Mouse (Mus musculus): ENCODE results near the gene Rab38. TPM values are rescaled to one million over a fixed set of nuclear protein-coding genes. Genes with fewer than 3 reads are reported as not detected.
A peak's percentile ranks its signal among the peaks of the same experiment; 100 is the strongest.

Gene Rab38
- 42.5 and 46.8 TPM in 2 replicates for polyA plus RNA-seq (2015; fragmentation: Nextera tagmentation; extraction: Ambion mirVana)

DNA sequence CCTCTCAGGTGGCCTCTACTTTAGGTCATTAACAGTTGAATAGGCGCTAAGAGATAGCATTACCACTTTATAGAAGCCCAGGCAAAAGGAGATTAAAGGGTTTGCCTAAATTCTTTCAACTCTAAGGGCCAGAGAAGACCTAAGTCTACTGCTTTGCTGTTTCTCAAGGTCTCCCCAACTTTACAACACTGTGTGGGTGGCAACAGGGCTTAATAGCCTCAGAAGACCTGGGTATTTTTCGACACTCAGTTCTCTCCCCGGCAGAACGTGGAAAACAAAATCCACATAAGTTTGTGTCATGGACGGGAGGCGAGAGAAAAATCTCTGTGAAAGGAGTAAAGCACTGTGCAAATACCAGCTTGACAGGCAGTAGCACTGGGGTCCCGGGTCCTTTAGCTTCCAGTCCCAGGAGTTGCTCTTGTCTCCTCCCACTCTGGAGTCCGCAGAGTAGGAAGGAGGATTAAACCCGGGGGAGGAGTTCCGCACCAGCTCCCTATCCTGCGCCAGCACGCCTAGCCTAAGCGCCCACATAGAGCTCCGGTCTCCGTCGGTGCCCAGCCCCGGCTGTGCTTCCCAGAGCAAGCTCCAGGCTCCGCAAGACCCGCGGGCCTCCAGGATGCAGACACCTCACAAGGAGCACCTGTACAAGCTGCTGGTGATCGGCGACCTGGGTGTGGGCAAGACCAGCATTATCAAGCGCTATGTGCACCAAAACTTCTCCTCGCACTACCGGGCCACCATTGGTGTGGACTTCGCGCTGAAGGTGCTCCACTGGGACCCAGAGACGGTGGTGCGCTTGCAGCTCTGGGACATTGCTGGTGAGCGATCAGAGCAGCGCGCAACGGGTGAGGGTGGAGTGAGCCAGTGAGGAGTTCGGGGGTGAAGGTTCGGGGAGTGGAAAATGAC, at the start of gene Rab38:
TSS of gene Rab38 (plus strand) at position 488 of the 906 bp plus-strand sequence.
- peak within 1 kb of the TSS; percentile 48 for H3K9ac ChIP-seq
- H3K4me2 ChIP-seq (replicated peaks), result peak within 1 kb of the TSS; percentile 88
- WGBS, result 2% methylated on average over 35 of the region's 35 CpGs
- H3K36me3 ChIP-seq, result no peaks in the 10 kb centered on the region
- H3K9me3 ChIP-seq (replicated peaks), result no peaks in the 10 kb centered on the region
- peak; percentile 95 for ATAC-seq (ENCODE audit: insufficient number of reproducible peaks, low FRiP score, low TSS enrichment, low read depth)
- 0 out of 2 replicates have a peak, but pooled peaks cover 3% of the 10 kb centered on the region for H3K4me1 ChIP-seq
- H3K4me3 ChIP-seq (replicated peaks), result peak within 1 kb of the TSS; percentile 60
- no peaks in the 10 kb centered on the region for H3K27me3 ChIP-seq
- H3K27ac ChIP-seq (replicated peaks), result peak within 1 kb of the TSS; percentile 60

- no peak overlapping the region for H3K4me2 ChIP-seq (replicated peaks)
Measured at GRCm38 (mm10) chr7:88394568-88394967, 35.5 kb upstream of the Rab38 start.

DNA sequence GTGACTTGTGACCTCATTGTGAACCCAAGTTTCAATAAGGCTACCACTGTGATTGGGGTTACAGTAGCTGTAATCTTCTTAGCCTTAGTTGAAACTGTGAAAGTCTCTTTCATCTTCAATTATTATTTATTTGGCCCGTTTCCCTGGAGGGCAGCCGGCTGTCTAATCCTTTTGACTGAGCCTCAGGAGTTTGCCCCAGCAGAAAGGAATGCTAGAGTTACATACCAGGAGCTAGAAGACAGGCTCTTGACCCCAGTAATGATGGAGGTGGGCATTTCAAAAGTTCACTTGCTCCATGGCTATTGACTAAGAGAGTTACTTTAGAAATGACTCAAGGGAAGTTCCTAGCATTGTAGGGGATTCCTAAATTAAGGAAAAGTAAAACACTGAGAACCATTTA, 34.3 kb upstream of the Rab38 start:
- Histone ChIP-seq H3K36me3 (no peaks in the 10 kb centered on the region), H3K27me3 (no peaks in the 10 kb centered on the region), H3K4me1 (no peaks in the 10 kb centered on the region), H3K4me2 (replicated peaks) (no peak overlapping the region), H3K27ac (replicated peaks) (no peak overlapping the region), H3K9me3 (replicated peaks) (no peaks in the 10 kb centered on the region; the same call in 1 of the 2 replicates), H3K4me3 (replicated peaks) (no peak overlapping the region), H3K9ac (no peak overlapping the region)
- ATAC-seq (ENCODE audit: insufficient number of reproducible peaks, low FRiP score, low TSS enrichment, low read depth), result no peak
- 43% methylated on average over 2 of the region's 2 CpGs for WGBS

More at GRCm38 (mm10) chr7:88394568-88394967, 35.5 kb upstream of the Rab38 start:
- Histone ChIP-seq H3K27ac (replicated peaks) (no peak overlapping the region), H3K27me3 (no peaks in the 10 kb centered on the region), H3K36me3 (no peaks in the 10 kb centered on the region), H3K4me1 (no peaks in the 10 kb centered on the region), H3K4me3 (replicated peaks) (no peak overlapping the region), H3K9me3 (replicated peaks) (no peaks in the 10 kb centered on the region; the same call in 1 of the 2 replicates), H3K9ac (no peak overlapping the region)
- 56% methylated on average over 1 of the region's 1 CpGs for WGBS
- no peak for ATAC-seq (ENCODE audit: insufficient number of reproducible peaks, low FRiP score, low TSS enrichment, low read depth)

DNA sequence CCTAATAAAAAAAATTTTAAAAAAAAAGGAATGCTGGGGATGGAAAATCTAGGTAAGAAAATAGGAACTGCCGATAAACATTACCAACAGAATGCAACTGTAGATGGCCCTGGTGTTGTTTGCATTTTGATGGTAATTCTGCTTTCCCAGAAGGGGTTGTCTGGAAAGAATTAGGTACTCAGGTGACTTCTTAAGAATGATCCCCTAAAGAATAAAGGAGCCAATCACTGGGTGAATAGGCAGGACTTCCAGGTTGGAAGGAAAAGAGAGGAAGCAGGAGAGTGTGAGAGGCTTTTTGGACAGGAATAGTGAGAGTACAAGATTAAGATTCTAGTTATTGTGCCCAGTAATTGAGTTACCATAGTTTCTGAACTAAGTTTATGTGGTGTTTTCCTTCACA, 24.8 kb upstream of the Rab38 start:
- no peak overlapping the region for H3K9ac ChIP-seq
- no peaks in the 10 kb centered on the region for H3K36me3 ChIP-seq
- H3K27ac ChIP-seq (replicated peaks), result no peak overlapping the region
- no peak for ATAC-seq (ENCODE audit: insufficient number of reproducible peaks, low FRiP score, low TSS enrichment, low read depth)
- H3K9me3 ChIP-seq (replicated peaks), result no peaks in the 10 kb centered on the region
- H3K4me2 ChIP-seq (replicated peaks), result no peak overlapping the region
- 91% methylated on average over 1 of the region's 1 CpGs for WGBS
- H3K4me3 ChIP-seq (replicated peaks), result no peak overlapping the region
- H3K4me1 ChIP-seq, result no peaks in the 10 kb centered on the region
- H3K27me3 ChIP-seq, result no peaks in the 10 kb centered on the region

GRCm38 (mm10) chr7:88406466-88406865, 23.6 kb upstream of the Rab38 start:
- no peaks in the 10 kb centered on the region for H3K4me1 ChIP-seq
- no peak for ATAC-seq (ENCODE audit: insufficient number of reproducible peaks, low FRiP score, low TSS enrichment, low read depth)
- 83% methylated on average over 2 of the region's 2 CpGs for WGBS
- no peaks in the 10 kb centered on the region for H3K9me3 ChIP-seq (replicated peaks)
- no peak overlapping the region for H3K4me3 ChIP-seq (replicated peaks)
- H3K36me3 ChIP-seq, result no peaks in the 10 kb centered on the region
- H3K4me2 ChIP-seq (replicated peaks), result no peak overlapping the region
- H3K27me3 ChIP-seq, result no peaks in the 10 kb centered on the region
- H3K9ac ChIP-seq, result no peak overlapping the region
- H3K27ac ChIP-seq (replicated peaks), result no peak overlapping the region

GRCm38 (mm10) chr7:88421821-88422220, 8.3 kb upstream of the Rab38 start:
- no peaks in the 10 kb centered on the region for H3K36me3 ChIP-seq
- ATAC-seq (ENCODE audit: insufficient number of reproducible peaks, low FRiP score, low TSS enrichment, low read depth), result no peak
- H3K9ac ChIP-seq, result no peak overlapping the region
- H3K4me1 ChIP-seq, result no peaks in the 10 kb centered on the region
- no peak overlapping the region for H3K27ac ChIP-seq (replicated peaks)
- no peak overlapping the region for H3K4me2 ChIP-seq (replicated peaks)
- H3K9me3 ChIP-seq (replicated peaks), result no peaks in the 10 kb centered on the region
- no peaks in the 10 kb centered on the region for H3K27me3 ChIP-seq
- H3K4me3 ChIP-seq (replicated peaks), result no peak overlapping the region

DNA sequence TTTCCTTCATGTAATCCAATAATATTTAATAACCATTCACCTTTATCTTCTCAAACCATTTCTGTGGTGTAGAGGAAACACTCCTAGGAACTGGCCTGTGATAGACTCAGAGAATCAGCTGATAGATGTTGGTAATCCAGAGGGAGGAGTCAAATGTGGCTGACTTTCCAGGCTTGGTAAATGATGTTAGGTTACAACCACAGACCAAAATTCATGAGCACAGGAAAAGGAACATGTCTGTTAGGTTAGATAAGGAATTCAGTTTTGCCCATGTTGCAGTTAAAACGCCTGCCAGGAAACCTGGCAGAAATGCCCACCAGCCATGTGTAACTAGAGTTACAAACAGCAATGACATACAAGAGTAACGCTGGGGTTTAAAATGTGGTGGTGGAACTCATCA, 6.2 kb upstream of the Rab38 start:
- no peak overlapping the region for H3K27ac ChIP-seq (replicated peaks)
- no peak overlapping the region for H3K4me2 ChIP-seq (replicated peaks)
- no peak for ATAC-seq (ENCODE audit: insufficient number of reproducible peaks, low FRiP score, low TSS enrichment, low read depth)
- no peak overlapping the region for H3K4me3 ChIP-seq (replicated peaks)
- WGBS, result 68% methylated on average over 2 of the region's 2 CpGs
- no peak overlapping the region for H3K9ac ChIP-seq
- H3K27me3 ChIP-seq, result no peaks in the 10 kb centered on the region
- no peaks in the 10 kb centered on the region for H3K36me3 ChIP-seq
- no peaks in the 10 kb centered on the region for H3K4me1 ChIP-seq
- H3K9me3 ChIP-seq (replicated peaks), result no peaks in the 10 kb centered on the region

DNA sequence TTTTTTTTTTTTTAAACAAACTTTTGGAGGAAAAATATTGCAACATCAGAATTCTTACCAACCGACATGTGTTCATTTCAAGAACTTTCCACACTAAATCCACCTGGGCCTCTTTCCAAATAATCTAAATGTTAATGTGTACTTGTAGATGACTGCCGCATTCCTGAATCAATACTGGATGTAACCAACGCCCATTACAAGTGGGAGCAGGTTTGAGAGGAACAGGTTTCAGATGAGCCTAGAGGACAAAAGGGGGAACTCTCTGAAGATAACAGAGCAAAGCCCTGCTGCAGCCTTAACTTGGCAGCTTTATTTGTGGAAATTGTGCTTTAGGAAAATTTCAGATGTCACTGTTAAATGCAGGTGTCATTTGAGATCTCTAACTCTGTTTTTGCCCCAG, 4.3 kb upstream of the Rab38 start:
- Histone ChIP-seq H3K27ac (replicated peaks) (no peak overlapping the region), H3K4me3 (replicated peaks) (no peak overlapping the region), H3K36me3 (no peaks in the 10 kb centered on the region), H3K9me3 (replicated peaks) (no peaks in the 10 kb centered on the region), H3K9ac (no peak overlapping the region), H3K4me2 (replicated peaks) (no peak overlapping the region), H3K4me1 (0 out of 2 replicates have a peak, but pooled peaks cover under 1% of the 10 kb centered on the region), H3K27me3 (no peaks in the 10 kb centered on the region)
- WGBS, result 47% methylated on average over 3 of the region's 3 CpGs
- ATAC-seq (ENCODE audit: insufficient number of reproducible peaks, low FRiP score, low TSS enrichment, low read depth), result 0 out of 2 replicates have a peak, but pooled peaks have one; percentile 34

GRCm38 (mm10) chr7:88427484-88427883, 2.6 kb upstream of the Rab38 start:
- WGBS, result 71% methylated on average over 3 of the region's 3 CpGs
- no peaks in the 10 kb centered on the region for H3K27me3 ChIP-seq
- H3K4me2 ChIP-seq (replicated peaks), result no peak overlapping the region
- no peak overlapping the region for H3K4me3 ChIP-seq (replicated peaks)
- ATAC-seq (ENCODE audit: insufficient number of reproducible peaks, low FRiP score, low TSS enrichment, low read depth), result no peak
- H3K27ac ChIP-seq (replicated peaks), result no peak overlapping the region
- no peak overlapping the region for H3K9ac ChIP-seq
- H3K9me3 ChIP-seq (replicated peaks), result no peaks in the 10 kb centered on the region
- H3K4me1 ChIP-seq, result 0 out of 2 replicates have a peak, but pooled peaks cover 3% of the 10 kb centered on the region
- no peaks in the 10 kb centered on the region for H3K36me3 ChIP-seq

DNA sequence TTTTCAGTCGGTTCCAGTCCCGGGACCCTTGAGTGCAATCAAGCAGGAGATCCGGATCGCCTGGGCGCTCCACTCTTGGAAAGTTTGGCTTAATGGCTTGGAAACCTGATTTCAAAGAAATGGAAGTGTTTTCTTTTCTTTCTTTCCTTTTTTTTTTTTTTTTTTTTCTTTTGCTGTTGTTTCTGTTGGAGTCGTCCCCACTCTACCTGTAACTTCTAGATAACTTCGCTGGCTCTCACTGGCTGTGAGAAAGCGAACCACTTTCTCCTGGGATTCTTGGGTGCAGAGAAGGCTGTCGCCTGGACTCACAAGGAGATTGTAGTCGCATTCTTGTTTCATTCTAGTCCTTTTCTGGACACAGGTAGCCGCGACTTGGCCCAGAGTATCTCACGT, 615 bp downstream of the Rab38 start:
- Histone ChIP-seq H3K4me1 (0 out of 2 replicates have a peak, but pooled peaks cover 3% of the 10 kb centered on the region), H3K9me3 (replicated peaks) (no peaks in the 10 kb centered on the region), H3K36me3 (no peaks in the 10 kb centered on the region), H3K27me3 (no peaks in the 10 kb centered on the region), H3K27ac (replicated peaks) (peak overlapping the region; percentile 60), H3K4me3 (replicated peaks) (peak overlapping the region; percentile 60), H3K4me2 (replicated peaks) (peak overlapping the region; percentile 88), H3K9ac (peak overlapping the region; percentile 48)
- 6% methylated on average over 13 of the region's 13 CpGs for WGBS
- no peak for ATAC-seq (ENCODE audit: insufficient number of reproducible peaks, low FRiP score, low TSS enrichment, low read depth)

- H3K9me3 ChIP-seq (replicated peaks), result no peaks in the 10 kb centered on the region
Measured at GRCm38 (mm10) chr7:88440301-88440700, 10.2 kb downstream of the Rab38 start.

DNA sequence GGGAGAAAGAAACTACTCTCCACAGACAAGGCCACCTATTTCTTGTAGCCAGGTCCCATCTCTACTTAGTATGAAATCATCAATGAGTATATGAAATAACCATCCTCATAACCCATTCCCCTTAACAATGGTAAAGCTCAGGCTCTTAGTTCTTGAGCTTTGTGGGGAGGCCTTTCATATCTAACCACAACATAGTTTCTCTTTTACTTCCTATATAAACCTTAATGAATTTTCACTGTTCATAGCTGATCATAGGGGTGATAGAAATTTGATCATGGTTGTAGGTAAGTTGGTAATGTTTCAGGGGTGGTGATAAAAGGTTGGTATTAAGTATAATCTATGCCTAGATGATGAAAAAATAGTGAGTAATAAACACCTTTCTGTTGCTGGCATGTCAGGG, 12.6 kb downstream of the Rab38 start:
- Histone ChIP-seq H3K4me2 (replicated peaks) (no peak overlapping the region), H3K36me3 (no peaks in the 10 kb centered on the region), H3K9me3 (replicated peaks) (no peaks in the 10 kb centered on the region), H3K27ac (replicated peaks) (no peak overlapping the region), H3K4me3 (replicated peaks) (no peak overlapping the region), H3K4me1 (no peaks in the 10 kb centered on the region), H3K9ac (no peak overlapping the region), H3K27me3 (no peaks in the 10 kb centered on the region)
- ATAC-seq (ENCODE audit: insufficient number of reproducible peaks, low FRiP score, low TSS enrichment, low read depth), result no peak

More at GRCm38 (mm10) chr7:88440301-88440700, 10.2 kb downstream of the Rab38 start:
- Histone ChIP-seq H3K27ac (replicated peaks) (no peak overlapping the region), H3K4me3 (replicated peaks) (no peak overlapping the region), H3K4me1 (no peaks in the 10 kb centered on the region), H3K4me2 (replicated peaks) (no peak overlapping the region), H3K9ac (no peak overlapping the region), H3K27me3 (no peaks in the 10 kb centered on the region), H3K36me3 (no peaks in the 10 kb centered on the region)
- ATAC-seq (ENCODE audit: insufficient number of reproducible peaks, low FRiP score, low TSS enrichment, low read depth), result no peak
